Mouse (Mus musculus) neural tube, embryonic 12.5 days (tissue): Measurements from ENCODE around the gene Nbea. TPM values are rescaled to one million over a fixed set of nuclear protein-coding genes. Genes with fewer than 3 reads are reported as not detected.

Source experiments
- ATAC-seq: fragments of 200-750 bp; cut with Nextera tagmentation; 2 replicates; pipeline ENCODE4 v1.8.0; 2017; ENCODE audit warnings: low read depth, mild to moderate bottlenecking, moderate TSS enrichment, moderate library complexity; ENCODE audit not compliant: low FRiP score
- H3K27ac ChIP-seq: fragments of 300-500 bp; sonication (generic); 2 replicates; pipeline ENCODE4 v1.5.1; 2016
- H3K27me3 ChIP-seq: fragments of 300-500 bp; sonication (generic); replicated peaks from 2 replicates; pipeline ENCODE4 v1.6.1; 2016; ENCODE audit warnings: mild to moderate bottlenecking
- H3K36me3 ChIP-seq: fragments of 300-500 bp; sonication (generic); 2 replicates; pipeline ENCODE4 v1.6.1; 2016; ENCODE audit warnings: mild to moderate bottlenecking
- H3K4me1 ChIP-seq: fragments of 300-500 bp; sonication (generic); 2 replicates; pipeline ENCODE4 v1.6.1; 2016
- H3K4me2 ChIP-seq: fragments of 300-500 bp; sonication (generic); replicated peaks from 2 replicates; pipeline ENCODE4 v1.6.1; 2016; ENCODE audit warnings: mild to moderate bottlenecking
- H3K4me3 ChIP-seq: fragments of 300-500 bp; sonication (generic); 2 replicates; pipeline ENCODE4 v1.5.1; 2016
- H3K9ac ChIP-seq: fragments of 300-500 bp; sonication (generic); 2 replicates; pipeline ENCODE4 v1.6.1; 2016; ENCODE audit warnings: mild to moderate bottlenecking
- H3K9me3 ChIP-seq: fragments of 300-500 bp; sonication (generic); 2 replicates; pipeline ENCODE4 v1.6.1; 2016; ENCODE audit warnings: mild to moderate bottlenecking
- WGBS: fragments of 180-500 bp; shearing (Covaris S2); methylation state at CpG from one replicate; pipeline ENCODE4 v1.1.7; 2016; 5-methylcytosine and 5-hydroxymethylcytosine counted together
- polyA plus RNA-seq: library from polyadenylated mRNA; unstranded; fragments of >200 nt; fragmentation: Nextera tagmentation; extraction: Ambion mirVana; gene quantifications from 2 replicates; pipeline ENCODE4 v1.2.1, GENCODE M21; 2016

The Nbea gene
- polyA plus RNA-seq, 1 experiment from 2014 or later, result 28.5 TPM

- Histone ChIP-seq H3K9me3 (no peaks in the 10 kb centered on the region), H3K4me3 (no peak overlapping the region), H3K4me1 (no peaks in the 10 kb centered on the region), H3K27ac (no peak overlapping the region), H3K4me2 (no peak overlapping the region), H3K9ac (no peak overlapping the region), H3K27me3 (no peaks in the 10 kb centered on the region), H3K36me3 (peaks cover 3% of the 10 kb centered on the region; the same call in 1 of the 2 replicates)
- no peak for ATAC-seq
- 84% methylated on average over 6 of the region's 6 CpGs for WGBS
These were observed 366.7 kb downstream of the Nbea start for GRCm38 (mm10) chr3:55816638-55817375.

GRCm38 (mm10) chr3:55816096-55816495 lies 367.4 kb downstream of the Nbea start:
- Histone ChIP-seq H3K27me3 (no peaks in the 10 kb centered on the region), H3K4me3 (no peak overlapping the region), H3K4me1 (no peaks in the 10 kb centered on the region), H3K36me3 (peaks cover 3% of the 10 kb centered on the region; the same call in 1 of the 2 replicates), H3K9ac (no peak overlapping the region), H3K27ac (no peak overlapping the region), H3K4me2 (no peak overlapping the region), H3K9me3 (no peaks in the 10 kb centered on the region)
- ATAC-seq, result no peak
- WGBS, result 85% methylated on average over 5 of the region's 5 CpGs

- no peak for ATAC-seq
- Histone ChIP-seq H3K27me3 (no peaks in the 10 kb centered on the region), H3K4me1 (no peaks in the 10 kb centered on the region), H3K4me2 (no peak overlapping the region), H3K4me3 (no peak overlapping the region), H3K9me3 (no peaks in the 10 kb centered on the region), H3K36me3 (peaks cover 3% of the 10 kb centered on the region; the same call in 1 of the 2 replicates), H3K9ac (no peak overlapping the region), H3K27ac (no peak overlapping the region)
- WGBS, result 77% methylated on average over 5 of the region's 5 CpGs
These were observed 368.4 kb downstream of the Nbea start for GRCm38 (mm10) chr3:55814993-55815625.

DNA sequence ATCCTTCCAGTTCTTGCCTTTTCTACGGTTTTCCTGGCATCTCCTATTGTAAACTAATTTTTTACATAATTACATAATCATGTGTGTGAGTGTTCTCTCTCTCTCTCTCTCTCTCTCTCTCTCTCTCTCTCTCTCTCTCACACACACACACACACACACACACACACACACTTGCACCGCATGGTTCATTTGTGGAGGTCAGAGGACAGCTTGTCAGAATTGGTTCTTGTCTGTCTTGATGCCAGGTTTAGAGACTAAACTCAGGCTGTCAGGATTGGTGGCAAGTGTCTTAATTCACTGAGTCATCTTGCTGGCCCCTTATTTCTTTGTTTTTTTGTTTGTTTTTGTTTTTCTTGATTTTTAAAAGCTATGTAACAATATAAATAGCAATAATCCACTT lies 388.7 kb downstream of the Nbea start:
- H3K27me3 ChIP-seq, result no peaks in the 10 kb centered on the region
- no peak for ATAC-seq
- whole genome bisulfite sequencing, result 82% methylated on average over 2 of the region's 2 CpGs
- no peak overlapping the region for H3K27ac ChIP-seq
- H3K4me3 ChIP-seq, result no peak overlapping the region
- H3K9ac ChIP-seq, result no peak overlapping the region
- H3K9me3 ChIP-seq, result no peaks in the 10 kb centered on the region
- H3K4me1 ChIP-seq, result no peaks in the 10 kb centered on the region
- no peaks in the 10 kb centered on the region for H3K36me3 ChIP-seq
- H3K4me2 ChIP-seq, result no peak overlapping the region

- no peak overlapping the region for H3K27ac ChIP-seq
- no peak for ATAC-seq
- WGBS, result 71% methylated on average over 7 of the region's 7 CpGs
These were observed 389.5 kb downstream of the Nbea start for GRCm38 (mm10) chr3:55793842-55794575.

GRCm38 (mm10) chr3:55792251-55792650 lies 391.2 kb downstream of the Nbea start:
- Histone ChIP-seq H3K27me3 (no peaks in the 10 kb centered on the region; the same call in 1 of the 2 replicates), H3K36me3 (no peaks in the 10 kb centered on the region), H3K4me3 (no peak overlapping the region), H3K9ac (no peak overlapping the region), H3K9me3 (no peaks in the 10 kb centered on the region), H3K27ac (no peak overlapping the region), H3K4me2 (no peak overlapping the region), H3K4me1 (no peaks in the 10 kb centered on the region)
- WGBS, result 85% methylated on average over 5 of the region's 5 CpGs
- ATAC-seq, result no peak

More at GRCm38 (mm10) chr3:55793842-55794575, 389.5 kb downstream of the Nbea start:
- Histone ChIP-seq H3K36me3 (no peaks in the 10 kb centered on the region), H3K9ac (no peak overlapping the region), H3K4me1 (no peaks in the 10 kb centered on the region), H3K27me3 (no peaks in the 10 kb centered on the region), H3K9me3 (no peaks in the 10 kb centered on the region), H3K4me2 (no peak overlapping the region), H3K4me3 (no peak overlapping the region)

DNA sequence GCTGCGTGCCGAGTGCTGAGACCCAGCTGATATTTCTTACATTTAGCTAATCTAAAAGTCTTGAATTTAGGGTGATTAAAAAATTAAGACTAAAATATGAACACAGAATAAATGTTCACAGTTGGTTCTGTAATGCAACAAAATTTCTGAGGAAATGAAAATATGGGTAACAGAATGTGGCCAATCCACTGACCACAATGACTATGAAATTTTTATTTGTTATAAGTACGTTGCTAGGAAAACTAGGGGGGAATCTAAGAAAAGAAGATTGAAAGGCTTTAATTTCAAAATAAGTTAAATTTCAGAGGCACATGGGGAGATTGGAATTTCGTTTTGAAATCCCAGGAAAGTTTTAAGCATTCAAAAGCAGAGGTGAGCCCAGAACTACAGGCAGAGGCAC lies 392.9 kb downstream of the Nbea start:
- Histone ChIP-seq H3K27me3 (peaks cover 4% of the 10 kb centered on the region), H3K4me1 (no peaks in the 10 kb centered on the region), H3K4me2 (no peak overlapping the region), H3K4me3 (no peak overlapping the region), H3K9ac (no peak overlapping the region), H3K27ac (no peak overlapping the region), H3K36me3 (no peaks in the 10 kb centered on the region), H3K9me3 (no peaks in the 10 kb centered on the region)
- no peak for ATAC-seq
- 87% methylated on average over 4 of the region's 4 CpGs for WGBS

DNA sequence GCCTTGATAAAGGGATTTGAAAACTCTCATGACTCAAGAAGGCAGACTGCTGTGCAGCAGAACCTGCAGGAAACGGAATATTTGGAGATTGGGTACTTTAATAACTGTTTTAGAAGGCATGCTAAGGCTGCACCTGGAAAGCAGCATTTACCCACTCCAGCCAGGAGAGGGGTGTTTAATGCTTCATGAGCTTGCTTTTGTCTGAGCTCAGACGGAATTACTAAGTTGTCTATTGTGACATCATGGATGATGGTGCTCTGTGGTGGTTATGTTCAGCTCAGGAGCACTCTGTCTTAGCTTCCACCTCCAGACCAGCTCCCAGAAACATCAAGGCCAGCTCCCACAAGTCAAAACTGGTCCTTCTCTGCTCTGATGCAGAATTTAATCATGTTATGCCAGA lies 393.6 kb downstream of the Nbea start:
- H3K9me3 ChIP-seq, result no peaks in the 10 kb centered on the region

DNA sequence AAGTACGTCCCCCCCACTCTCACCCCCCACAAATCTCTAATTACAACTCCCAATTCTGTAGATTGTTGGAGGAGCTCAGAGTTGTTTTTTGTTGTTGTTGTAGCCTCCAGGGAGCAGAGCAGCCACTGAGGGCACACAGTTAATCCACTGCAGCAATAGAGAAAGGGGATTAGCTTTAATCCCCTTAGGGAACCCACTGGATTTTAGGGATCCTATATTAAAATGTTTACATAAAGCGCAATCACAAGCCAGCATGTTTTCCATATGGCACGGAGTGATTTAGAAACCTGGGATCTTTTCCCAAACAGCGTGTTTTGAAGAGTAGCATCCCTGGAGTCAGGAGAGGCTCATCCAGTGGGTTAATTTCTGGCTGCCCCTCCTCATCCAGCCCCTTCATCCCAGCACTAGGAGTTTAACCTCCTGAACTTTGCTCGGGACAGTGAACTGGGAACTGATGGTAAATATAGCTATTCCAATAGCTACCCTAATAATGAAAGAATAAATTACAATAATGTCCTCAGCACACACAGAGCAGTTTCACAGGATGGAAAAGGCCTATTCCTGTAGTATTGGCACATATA lies 394.8 kb downstream of the Nbea start:
- H3K4me2 ChIP-seq, result no peak overlapping the region
- ATAC-seq, result no peak
- WGBS, result 19% methylated on average over 5 of the region's 5 CpGs
- H3K36me3 ChIP-seq, result no peaks in the 10 kb centered on the region
- H3K9ac ChIP-seq, result no peak overlapping the region
- H3K27ac ChIP-seq, result no peak overlapping the region
- H3K4me1 ChIP-seq, result 0 out of 2 replicates have a peak, but pooled peaks cover 3% of the 10 kb centered on the region
- no peaks in the 10 kb centered on the region for H3K9me3 ChIP-seq
- H3K4me3 ChIP-seq, result no peak overlapping the region
- peaks cover 12% of the 10 kb centered on the region for H3K27me3 ChIP-seq

More for the DNA sequence above, 393.6 kb downstream of the Nbea start:
- H3K36me3 ChIP-seq, result no peaks in the 10 kb centered on the region
- H3K9ac ChIP-seq, result no peak overlapping the region
- H3K4me3 ChIP-seq, result no peak overlapping the region
- H3K4me2 ChIP-seq, result no peak overlapping the region
- H3K27me3 ChIP-seq, result peaks cover 5% of the 10 kb centered on the region
- H3K27ac ChIP-seq, result no peak overlapping the region
- WGBS, result 42% methylated on average over 2 of the region's 2 CpGs
- ATAC-seq, result no peak
- H3K4me1 ChIP-seq, result no peaks in the 10 kb centered on the region

DNA sequence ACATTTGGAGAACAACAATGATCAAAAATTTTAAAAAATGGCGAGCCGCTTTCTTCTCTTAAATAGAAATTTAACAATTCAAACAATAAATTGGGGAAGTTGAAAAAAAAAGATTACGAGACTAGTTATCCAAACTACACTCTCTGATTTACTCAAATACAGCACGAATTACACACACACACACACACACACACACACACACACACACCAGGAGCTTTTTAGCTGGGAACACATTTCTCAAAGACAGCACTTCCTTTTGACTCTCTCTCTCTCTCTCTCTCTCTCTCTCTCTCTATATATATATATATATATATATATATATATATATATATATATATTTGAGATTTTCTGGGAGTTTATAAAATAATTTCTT lies 395.3 kb downstream of the Nbea start:
- 13% methylated on average over 4 of the region's 4 CpGs for WGBS
- H3K27me3 ChIP-seq, result peaks cover 17% of the 10 kb centered on the region
- no peak overlapping the region for H3K9ac ChIP-seq

GRCm38 (mm10) chr3:55787487-55788213 lies 395.9 kb downstream of the Nbea start:
- peaks cover 23% of the 10 kb centered on the region for H3K27me3 ChIP-seq
- peak overlapping the region; percentile 70 for H3K4me2 ChIP-seq
- H3K9me3 ChIP-seq, result no peaks in the 10 kb centered on the region
- WGBS, result under 1% methylated on average over 54 of the region's 54 CpGs
- H3K4me3 ChIP-seq, result peak overlapping the region; percentile 41
- peak overlapping the region; percentile 64 for H3K9ac ChIP-seq
- peaks cover 13% of the 10 kb centered on the region for H3K4me1 ChIP-seq
- ATAC-seq, result peak; percentile 58
- peak overlapping the region; percentile 74 for H3K27ac ChIP-seq
- no peaks in the 10 kb centered on the region for H3K36me3 ChIP-seq

More for the DNA sequence above, 395.3 kb downstream of the Nbea start:
- no peaks in the 10 kb centered on the region for H3K9me3 ChIP-seq
- no peak overlapping the region for H3K27ac ChIP-seq
- no peak for ATAC-seq
- peak overlapping the region; percentile 70 for H3K4me2 ChIP-seq
- H3K36me3 ChIP-seq, result no peaks in the 10 kb centered on the region
- peaks cover 8% of the 10 kb centered on the region for H3K4me1 ChIP-seq
- H3K4me3 ChIP-seq, result peak overlapping the region; percentile 41; the same call in 1 of the 2 replicates
